Mouse (Mus musculus): ENCODE measurements around the gene Pitpnm2.

Gene Pitpnm2

GRCm38 (mm10) chr5:124134261-124134660, 115.3 kb downstream of the Pitpnm2 start:
- no peak for DNase-seq (ENCODE audit: low spot score)

GRCm38 (mm10) chr5:124125093-124125492, 124.5 kb downstream of the Pitpnm2 start:
- no peak for DNase-seq (ENCODE audit: low spot score)

GRCm38 (mm10) chr5:124122357-124122756, 127.2 kb downstream of the Pitpnm2 start:
- no peak for DNase-seq (ENCODE audit: low spot score)

GRCm38 (mm10) chr5:124119204-124119603, 130.4 kb downstream of the Pitpnm2 start:
- no peak for DNase-seq (ENCODE audit: low spot score)

GRCm38 (mm10) chr5:124115990-124116845, 133.3 kb downstream of the Pitpnm2 start, which contains the start of gene Arl6ip4:
TSS of gene Arl6ip4 (plus strand) at chr5:124116089.
- DNase-seq (ENCODE audit: low spot score): peak; percentile 84

- DNase-seq (ENCODE audit: low spot score): no peak
Observed at GRCm38 (mm10) chr5:124115531-124115930, 134.0 kb downstream of the Pitpnm2 start.

- DNase-seq (ENCODE audit: low spot score): no peak
Observed at GRCm38 (mm10) chr5:124114276-124115025, 135.1 kb downstream of the Pitpnm2 start.

- DNase-seq (ENCODE audit: low spot score): peak; percentile 63
Observed at GRCm38 (mm10) chr5:124113030-124113429, 136.5 kb downstream of the Pitpnm2 start.

GRCm38 (mm10) chr5:124112531-124112930, 137.0 kb downstream of the Pitpnm2 start:
- peak; percentile 51 for DNase-seq (ENCODE audit: low spot score)

- DNase-seq (ENCODE audit: low spot score): peak; percentile 99
Observed at GRCm38 (mm10) chr5:124111742-124112497, 137.6 kb downstream of the Pitpnm2 start, which contains the start of gene Ogfod2. TSS of gene Ogfod2 (plus strand) at chr5:124112297.

- peak; percentile 58 for DNase-seq (ENCODE audit: low spot score)
Observed at GRCm38 (mm10) chr5:124111077-124111741, 138.4 kb downstream of the Pitpnm2 start.

- no peak for DNase-seq (ENCODE audit: low spot score)
Observed at GRCm38 (mm10) chr5:124103552-124103951, 146.0 kb downstream of the Pitpnm2 start.

GRCm38 (mm10) chr5:124103020-124103419, 146.5 kb downstream of the Pitpnm2 start:
- no peak for DNase-seq (ENCODE audit: low spot score)

- DNase-seq (ENCODE audit: low spot score): no peak
Observed at GRCm38 (mm10) chr5:124102326-124102725, 147.2 kb downstream of the Pitpnm2 start.

GRCm38 (mm10) chr5:124100128-124101044, 149.2 kb downstream of the Pitpnm2 start:
- no peak for DNase-seq (ENCODE audit: low spot score)

- no peak for DNase-seq (ENCODE audit: low spot score)
Observed at GRCm38 (mm10) chr5:124098923-124099322, 150.6 kb downstream of the Pitpnm2 start.

- peak; percentile 92 for DNase-seq (ENCODE audit: low spot score)
Observed at GRCm38 (mm10) chr5:124095596-124096232, 153.8 kb downstream of the Pitpnm2 start, which contains the start of gene Abcb9. TSS of gene Abcb9 (minus strand) at chr5:124095798.

- DNase-seq (ENCODE audit: low spot score): no peak
Observed at GRCm38 (mm10) chr5:124095077-124095581, 154.4 kb downstream of the Pitpnm2 start.

- DNase-seq (ENCODE audit: low spot score): no peak
Observed at GRCm38 (mm10) chr5:124093852-124094604, 155.5 kb downstream of the Pitpnm2 start.

All from embryo, embryonic 10.5 days (tissue).